Mouse (Mus musculus): ENCODE measurements around the gene Rnf43.

- TF ChIP-seq CTCF (IDR thresholded peaks at IDR 0.05; ENCODE audit: borderline replicate concordance, control insufficient read depth, extremely low read depth, insufficient read depth, low read length, poor library complexity) (no peak; the same call in 1 of the 2 replicates), POLR2A (IDR thresholded peaks at IDR 0.05; ENCODE audit: control insufficient read depth, extremely low read depth, insufficient read depth, low read length, poor library complexity) (no peak; the same call in 1 of the 2 replicates)
Measured at GRCm38 (mm10) chr11:87725964-87726562, 63.5 kb downstream of the Rnf43 start.
